In the genomic region with DNA sequence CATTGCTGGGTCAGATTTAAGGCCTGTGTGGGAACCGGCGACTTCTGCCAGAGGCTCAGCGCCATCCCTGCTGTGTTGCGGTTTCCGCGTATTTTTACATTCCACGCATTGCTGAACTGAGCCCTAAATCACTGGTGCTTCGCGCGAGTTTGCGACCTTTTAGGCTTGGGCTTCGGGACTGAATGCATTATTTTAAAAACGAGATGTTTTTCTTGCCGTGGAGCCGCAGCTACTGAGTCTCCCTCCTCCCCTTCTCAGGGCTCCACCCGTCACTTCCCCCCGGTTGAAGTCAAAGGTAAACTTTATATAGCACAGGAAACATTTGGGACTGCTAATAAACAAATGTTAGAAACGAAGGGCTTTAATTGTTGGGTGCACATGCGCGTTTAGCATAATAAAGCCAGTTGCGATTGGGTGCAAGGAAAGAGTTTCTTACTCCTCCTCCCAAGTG, we compare ENCODE assay signal across 7 mouse cellular contexts.
A peak's percentile ranks its signal among the peaks of the same experiment; 100 is the strongest.
DNase-seq lines count a peak whose midpoint lies in the region; ATAC-seq lines count a peak whose summit lies in the region.

No protein-coding gene starts in this region.

- ATAC-seq in neural tube, embryonic 11.5 days (ENCODE audit: insufficient read depth, low FRiP score, low TSS enrichment), result no peak
- ATAC-seq in limb, embryonic 13.5 days (ENCODE audit: low FRiP score, low read depth), result no peak
- no peak for ATAC-seq in stomach, embryonic 16.5 days (ENCODE audit: insufficient read depth, low FRiP score)

- H3K36me3 ChIP-seq in neural tube, embryonic 11.5 days (ENCODE audit: control insufficient read depth, insufficient read depth, low read length), result no peaks in the 10 kb centered on the region
- H3K36me3 ChIP-seq in hindbrain, embryonic 10.5 days, result no peaks in the 10 kb centered on the region
- no peaks in the 10 kb centered on the region for H3K36me3 ChIP-seq in limb, embryonic 13.5 days
- H3K36me3 ChIP-seq in stomach, embryonic 16.5 days (ENCODE audit: control insufficient read depth, insufficient read depth, low read length), result no peaks in the 10 kb centered on the region

- no peaks in the 10 kb centered on the region for H3K9me3 ChIP-seq in neural tube, embryonic 11.5 days (ENCODE audit: control insufficient read depth, low read length)
- no peaks in the 10 kb centered on the region for H3K9me3 ChIP-seq in hindbrain, embryonic 10.5 days
- H3K9me3 ChIP-seq in limb, embryonic 13.5 days, result no peaks in the 10 kb centered on the region
- no peaks in the 10 kb centered on the region for H3K9me3 ChIP-seq in stomach, embryonic 16.5 days (replicated peaks; ENCODE audit: control insufficient read depth, low read length)

- peak; percentile 52 for DNase-seq in neural tube, embryonic 11.5 days (ENCODE audit: low spot score)
- no peak for DNase-seq in neural tube, embryonic 10.5 days (ENCODE audit: extremely low spot score, low spot score)
- DNase-seq in hindbrain, embryonic 10.5 days (ENCODE audit: low spot score), result no peak
- DNase-seq in gastrocnemius, adult 18-20 months (ENCODE audit: low spot score), result no peak
- DNase-seq in right cerebral cortex, postnatal 14 days, result no peak

- no peak overlapping the region for H3K4me2 ChIP-seq in neural tube, embryonic 11.5 days (ENCODE audit: low read depth)
- peak overlapping the region; percentile 58 for H3K4me2 ChIP-seq in limb, embryonic 13.5 days (replicated peaks)
- peak overlapping the region; percentile 49 for H3K4me2 ChIP-seq in stomach, embryonic 16.5 days (ENCODE audit: low read depth, low read length)

- WGBS in neural tube, embryonic 11.5 days, result 35% methylated on average over 21 of the region's 21 CpGs
- WGBS in hindbrain, embryonic 10.5 days, result 39% methylated on average over 21 of the region's 21 CpGs
- WGBS in limb, embryonic 13.5 days, result 12% methylated on average over 21 of the region's 21 CpGs
- 22% methylated on average over 21 of the region's 21 CpGs for WGBS in stomach, embryonic 16.5 days

- H3K9ac ChIP-seq in neural tube, embryonic 11.5 days (ENCODE audit: low read length), result no peak overlapping the region
- 0 out of 2 replicates have a peak overlapping the region, but pooled peaks have one; percentile 27 for H3K9ac ChIP-seq in limb, embryonic 13.5 days
- H3K9ac ChIP-seq in stomach, embryonic 16.5 days (ENCODE audit: low read length), result peak overlapping the region; percentile 52; the same call in 1 of the 2 replicates

- H3K4me3 ChIP-seq in neural tube, embryonic 11.5 days (ENCODE audit: low read depth, low read length), result no peak overlapping the region
- H3K4me3 ChIP-seq in hindbrain, embryonic 10.5 days, result no peak overlapping the region
- peak overlapping the region; percentile 23 for H3K4me3 ChIP-seq in limb, embryonic 13.5 days
- H3K4me3 ChIP-seq in stomach, embryonic 16.5 days (replicated peaks; ENCODE audit: low read length), result peak overlapping the region; percentile 14; the same call in 1 of the 2 replicates

- no peaks in the 10 kb centered on the region for H3K27me3 ChIP-seq in neural tube, embryonic 11.5 days (ENCODE audit: control insufficient read depth, insufficient read depth, low read length)
- H3K27me3 ChIP-seq in hindbrain, embryonic 10.5 days (ENCODE audit: insufficient read depth, poor library complexity, severe bottlenecking), result no peaks in the 10 kb centered on the region
- H3K27me3 ChIP-seq in limb, embryonic 13.5 days, result no peaks in the 10 kb centered on the region
- no peaks in the 10 kb centered on the region for H3K27me3 ChIP-seq in stomach, embryonic 16.5 days (ENCODE audit: control insufficient read depth, insufficient read depth, low read length)

- peaks cover 25% of the 10 kb centered on the region for H3K4me1 ChIP-seq in neural tube, embryonic 11.5 days (ENCODE audit: control insufficient read depth, insufficient read depth, low read length)
- peaks cover 57% of the 10 kb centered on the region for H3K4me1 ChIP-seq in hindbrain, embryonic 10.5 days (replicated peaks)
- peaks cover 66% of the 10 kb centered on the region for H3K4me1 ChIP-seq in limb, embryonic 13.5 days
- H3K4me1 ChIP-seq in stomach, embryonic 16.5 days (ENCODE audit: control insufficient read depth, insufficient read depth, low read length), result peaks cover 11% of the 10 kb centered on the region; the same call in 1 of the 2 replicates

- H3K27ac ChIP-seq in neural tube, embryonic 11.5 days (ENCODE audit: low read depth, low read length), result 0 out of 2 replicates have a peak overlapping the region, but pooled peaks have one; percentile 11
- peak overlapping the region; percentile 73; the same call in 1 of the 2 replicates for H3K27ac ChIP-seq in hindbrain, embryonic 10.5 days
- peak overlapping the region; percentile 40; the same call in 1 of the 2 replicates for H3K27ac ChIP-seq in limb, embryonic 13.5 days
- H3K27ac ChIP-seq in stomach, embryonic 16.5 days (ENCODE audit: low read length), result peak overlapping the region; percentile 62

Comparison
In these comparisons a context has a peak if more than half of its experiments do, and no peak if none do; other contexts are left out.
1. H3K27ac ChIP-seq: peak in every context shown above with its lines; median percentile 73 in hindbrain, embryonic 10.5 days; 62 in stomach, embryonic 16.5 days; 40 in limb, embryonic 13.5 days; 11 in neural tube, embryonic 11.5 days.
2. H3K4me3 ChIP-seq: peak in limb, embryonic 13.5 days (single experiment) and stomach, embryonic 16.5 days (single experiment); none in neural tube, embryonic 11.5 days (single experiment) and hindbrain, embryonic 10.5 days (single experiment).